Mouse (Mus musculus) neutrophil, adult 5-6 weeks (primary cell): ENCODE measurements around the gene Sf3a3. TPM values are rescaled to one million over a fixed set of nuclear protein-coding genes. Genes with fewer than 3 reads are reported as not detected.

ENCODE experiments used
- ATAC-seq: fragments of 151-379, 151-347 bp; 2 replicates; pipeline ENCODE4 v1.8.0; 2017; ENCODE audit warnings: mild to moderate bottlenecking, moderate TSS enrichment; ENCODE audit not compliant: insufficient number of reproducible peaks, poor library complexity, low FRiP score, severe bottlenecking; ENCODE audit errors: extremely low read depth
- total RNA-seq: library from RNA; stranded (forward); fragments of 200-1000 nt; gene quantifications from 2 replicates; pipeline ENCODE4 v1.2.3, GENCODE M21; 2017

Gene Sf3a3
- total RNA-seq, 1 experiment from 2014 or later: 71.5 TPM

- no peak for ATAC-seq
Measured at GRCm38 (mm10) chr4:124719101-124719500, 4.5 kb downstream of the Sf3a3 start.

GRCm38 (mm10) chr4:124726121-124726520 lies 11.5 kb downstream of the Sf3a3 start:
- no peak for ATAC-seq

DNA sequence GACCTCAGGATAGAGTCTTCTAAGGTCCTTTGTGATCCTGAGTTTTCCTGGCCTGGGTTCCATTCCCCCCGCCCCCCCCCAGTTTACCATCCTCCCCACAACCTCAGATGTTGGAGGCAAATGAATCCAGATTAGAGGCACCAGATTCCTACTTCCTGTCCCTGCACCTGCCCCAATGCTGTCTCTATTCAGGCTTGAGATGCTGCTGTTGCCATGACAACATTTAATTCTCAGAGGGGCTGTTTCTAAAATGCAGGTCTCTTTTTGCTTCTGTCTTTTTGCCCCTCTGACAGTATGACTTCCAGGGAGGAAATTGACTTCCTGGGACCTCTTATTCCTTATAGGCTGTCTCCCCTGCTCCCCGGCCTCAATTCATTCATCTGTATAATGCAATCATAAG lies 22.4 kb downstream of the Sf3a3 start:
- no peak for ATAC-seq

- no peak for ATAC-seq
Measured at GRCm38 (mm10) chr4:124737486-124737885, 22.9 kb downstream of the Sf3a3 start.

- ATAC-seq: no peak
Measured at GRCm38 (mm10) chr4:124738013-124738412, 23.4 kb downstream of the Sf3a3 start.

DNA sequence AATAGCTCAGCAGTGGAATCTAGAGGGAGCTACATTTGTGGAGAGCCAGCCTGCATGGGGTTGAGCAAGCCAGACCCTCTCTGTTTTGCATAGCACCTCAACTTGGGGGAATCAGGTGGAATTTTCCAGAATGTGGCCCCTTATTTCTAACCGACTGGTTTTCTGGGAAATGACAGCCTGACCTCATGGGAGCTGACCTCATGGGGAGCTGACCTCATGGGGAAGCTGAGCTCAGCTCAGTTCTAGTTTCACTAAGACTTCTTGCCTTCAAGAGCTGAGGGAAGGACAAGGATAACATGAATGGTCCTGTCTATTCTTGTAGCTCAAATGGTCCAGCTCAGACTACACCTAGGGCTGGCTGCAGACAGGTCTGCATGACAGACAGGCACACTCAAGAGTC lies 24.2 kb downstream of the Sf3a3 start:
- no peak for ATAC-seq

GRCm38 (mm10) chr4:124741376-124742343 lies 27.1 kb downstream of the Sf3a3 start, which contains the start of gene Inpp5b:
Gene Inpp5b, plus strand, starts transcription at chr4:124741850.
- ATAC-seq: peak; percentile 83

DNA sequence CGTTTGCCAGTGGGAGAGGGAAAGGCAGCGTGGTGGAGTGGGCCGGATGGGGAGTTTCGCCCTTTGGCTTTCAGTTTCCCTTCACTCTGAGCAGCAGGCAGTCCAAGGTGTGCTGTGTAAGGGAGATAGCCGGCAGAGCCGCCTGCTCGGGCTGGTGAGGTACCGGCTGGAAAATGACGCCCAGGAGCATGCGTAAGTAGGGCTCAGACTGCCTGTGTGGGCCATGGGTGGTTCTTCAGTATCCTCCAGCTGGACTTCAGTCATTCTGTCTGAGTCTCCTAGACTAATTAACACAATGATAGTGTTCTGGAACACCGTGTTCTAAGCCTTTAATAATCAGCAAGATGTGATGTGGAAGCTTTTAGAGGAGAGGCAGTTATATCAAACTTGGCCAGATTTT lies 28.3 kb downstream of the Sf3a3 start:
- no peak for ATAC-seq

GRCm38 (mm10) chr4:124746577-124746976 lies 32.0 kb downstream of the Sf3a3 start:
- ATAC-seq: no peak

DNA sequence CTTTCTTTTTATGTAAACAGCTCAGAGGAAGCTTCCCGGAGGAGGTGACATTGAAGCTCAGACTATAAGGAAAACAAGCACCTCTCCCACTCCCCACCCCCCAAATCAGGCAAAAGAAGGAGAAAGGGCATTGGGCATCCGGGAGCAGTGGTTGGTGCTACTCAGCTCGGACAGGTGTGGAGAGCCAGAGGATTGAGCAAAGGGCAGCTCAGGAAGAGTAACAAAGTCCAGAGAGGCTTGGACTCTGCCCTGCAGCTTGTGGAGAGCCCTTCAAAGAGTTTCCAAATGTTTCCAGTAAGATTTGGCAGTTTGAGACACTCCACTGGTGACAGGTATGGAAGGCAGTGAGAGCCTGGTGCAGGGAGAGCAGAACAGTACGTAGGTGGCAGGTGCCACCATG lies 33.3 kb downstream of the Sf3a3 start:
- ATAC-seq: no peak

GRCm38 (mm10) chr4:124751300-124752250 lies 37.0 kb downstream of the Sf3a3 start:
- ATAC-seq: peak; percentile 99

DNA sequence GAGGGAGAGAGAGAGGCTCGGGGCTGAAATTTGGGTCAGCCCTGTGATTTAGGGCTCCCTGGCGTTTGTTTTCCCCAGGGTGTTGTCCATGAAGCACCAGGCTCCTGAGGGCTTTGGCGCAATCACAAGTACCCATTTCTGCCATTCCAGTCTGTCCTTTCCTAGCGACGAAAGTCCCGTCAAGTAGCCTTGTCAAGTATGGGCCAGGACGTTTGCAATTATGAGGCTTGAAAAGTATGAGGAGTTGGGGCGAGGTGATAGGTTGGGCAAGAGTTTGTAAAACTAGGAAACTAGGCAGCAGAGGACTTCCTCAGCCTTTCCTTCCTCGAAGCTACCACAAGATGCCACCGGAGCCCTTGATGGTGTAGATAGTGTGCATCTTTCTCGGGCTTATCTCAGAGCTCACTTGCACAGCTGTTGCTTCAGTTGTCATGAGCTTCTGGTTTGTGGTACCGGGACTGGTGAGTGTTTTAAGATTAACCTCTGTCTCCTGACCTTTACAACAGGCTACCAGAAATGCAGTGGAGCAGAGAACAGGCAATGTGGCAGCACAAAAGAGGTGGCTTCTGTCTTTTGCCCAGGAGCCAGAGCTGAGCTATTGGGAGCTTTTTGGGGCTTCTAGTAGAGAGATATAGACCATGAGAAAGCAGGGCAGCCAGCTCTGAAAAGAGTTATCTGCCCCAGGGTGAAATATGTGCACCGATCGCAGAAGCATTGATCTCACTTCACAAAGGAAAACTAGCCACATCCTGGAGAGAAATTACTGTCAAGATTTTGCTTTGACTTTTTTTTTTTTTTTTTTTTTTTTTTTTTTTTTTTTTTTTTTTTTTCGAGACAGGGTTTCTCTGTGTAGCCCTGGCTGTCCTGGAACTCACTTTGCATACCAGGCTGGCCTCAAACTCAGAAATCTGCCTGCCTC lies 38.0 kb downstream of the Sf3a3 start:
- no peak for ATAC-seq

DNA sequence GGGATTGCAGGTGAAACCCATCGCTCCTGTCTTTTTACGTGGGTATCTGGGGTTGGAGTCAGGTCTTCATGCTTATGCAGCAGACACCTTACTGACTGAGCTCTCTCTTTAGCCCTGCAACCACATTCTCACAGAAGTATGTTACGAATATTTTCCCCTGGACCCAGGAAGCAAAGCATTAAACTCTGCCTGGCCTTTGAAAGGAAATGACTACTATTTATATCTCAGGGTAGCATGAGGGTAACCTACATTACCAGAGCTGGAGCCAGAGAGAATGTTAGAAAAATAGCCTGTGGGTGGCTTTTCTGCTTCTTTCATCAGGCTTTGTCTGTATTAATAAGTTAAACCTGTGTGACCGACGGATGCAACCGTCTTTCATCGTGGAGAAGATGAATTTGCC lies 41.0 kb downstream of the Sf3a3 start:
- no peak for ATAC-seq

GRCm38 (mm10) chr4:124759305-124759811 lies 44.8 kb downstream of the Sf3a3 start:
- ATAC-seq: no peak

- no peak for ATAC-seq
Measured at GRCm38 (mm10) chr4:124761201-124761600, 46.6 kb downstream of the Sf3a3 start.

DNA sequence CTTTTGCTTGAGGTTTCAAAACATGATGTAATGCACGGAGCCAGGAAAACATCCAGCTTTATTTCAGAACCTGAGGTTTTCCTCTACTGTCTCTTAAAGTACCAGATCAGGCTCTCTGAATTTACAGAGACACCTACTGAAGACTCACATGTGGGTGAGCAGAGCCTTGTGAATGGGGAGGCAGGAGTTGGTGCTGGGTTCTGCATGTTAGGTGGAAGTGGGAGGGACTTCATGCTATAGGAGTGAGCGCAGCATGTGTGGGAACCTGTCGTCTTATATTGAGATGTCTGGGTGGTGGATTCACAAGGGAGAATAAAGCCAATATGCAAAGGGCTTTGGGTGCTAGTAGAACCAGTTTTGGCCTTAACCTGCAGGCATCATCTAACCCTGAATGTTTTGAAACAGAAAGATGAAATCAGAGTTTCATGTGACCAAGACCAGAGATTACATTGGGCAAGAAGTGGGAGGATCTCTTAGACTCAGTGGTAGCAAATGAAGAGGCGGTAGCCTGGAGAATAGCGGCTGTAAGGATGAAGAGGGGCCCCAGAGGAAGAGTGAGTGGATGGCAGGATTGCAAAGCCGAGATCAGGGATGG lies 48.4 kb downstream of the Sf3a3 start:
- ATAC-seq: no peak

GRCm38 (mm10) chr4:124765802-124766565 lies 51.4 kb downstream of the Sf3a3 start:
- no peak for ATAC-seq
